Mouse (Mus musculus) 416B (cell line): Measurements from ENCODE around the gene Syce2.
A peak's percentile ranks its signal among the peaks of the same experiment; 100 is the strongest.
"Not testable (repeated sequence)": the region's sequence is repeated elsewhere in the genome, so short reads cannot be mapped to it uniquely, and the experiment has no call there.

ENCODE experiments used
- DNase-seq: peaks from one replicate; pipeline ENCODE4 v3.0.0; 2011; ENCODE audit warnings: low read depth

The Syce2 gene

DNA sequence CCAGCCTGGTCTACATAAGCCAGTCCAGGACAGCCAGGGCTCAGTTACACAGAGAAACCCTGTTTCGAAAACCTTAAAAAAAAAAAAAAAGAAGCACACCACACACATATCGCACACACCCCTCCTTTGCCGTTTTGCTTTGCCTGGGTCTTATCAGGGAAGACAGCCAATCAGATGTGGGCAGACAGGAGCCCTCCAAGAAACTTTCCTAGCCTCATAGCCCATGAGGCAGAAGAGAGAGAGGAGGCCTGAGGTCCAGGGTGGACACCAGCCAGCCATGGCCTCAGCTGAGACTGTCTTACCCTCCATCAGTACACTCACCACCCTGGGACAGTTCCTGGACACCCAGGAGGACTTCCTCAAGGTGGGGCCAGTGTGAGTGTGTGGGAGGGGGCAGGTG, 29.8 kb downstream of the Syce2 start, which contains the start of gene Klf1:
TSS of gene Klf1 (plus strand) at position 177 of the 400 bp plus-strand sequence.
- DNase-seq = peak; percentile 32

DNA sequence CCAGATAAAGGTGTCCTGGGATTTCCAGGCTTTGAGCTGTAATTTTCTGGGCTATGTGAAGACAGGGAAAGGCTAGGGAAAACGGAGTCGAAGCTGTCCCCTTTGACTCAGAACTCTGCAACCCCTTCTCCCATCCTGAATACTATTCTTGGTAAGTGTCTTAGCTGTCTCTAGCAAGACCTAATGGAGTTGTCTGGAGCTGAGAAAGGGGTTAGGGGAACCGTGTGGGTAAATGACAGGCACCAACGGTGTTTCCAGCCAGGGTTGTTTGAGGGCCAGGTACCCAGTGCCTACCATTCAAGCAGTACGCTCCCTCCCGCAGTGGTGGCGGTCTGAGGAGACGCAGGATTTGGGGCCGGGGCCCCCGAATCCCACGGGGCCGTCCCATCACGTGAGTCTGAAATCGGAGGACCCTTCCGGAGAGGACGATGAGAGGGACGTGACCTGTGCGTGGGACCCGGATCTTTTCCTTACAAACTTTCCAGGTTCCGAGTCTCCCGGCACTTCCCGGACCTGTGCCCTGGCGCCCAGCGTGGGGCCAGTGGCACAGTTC, 30.5 kb downstream of the Syce2 start:
- no peak for DNase-seq

DNA sequence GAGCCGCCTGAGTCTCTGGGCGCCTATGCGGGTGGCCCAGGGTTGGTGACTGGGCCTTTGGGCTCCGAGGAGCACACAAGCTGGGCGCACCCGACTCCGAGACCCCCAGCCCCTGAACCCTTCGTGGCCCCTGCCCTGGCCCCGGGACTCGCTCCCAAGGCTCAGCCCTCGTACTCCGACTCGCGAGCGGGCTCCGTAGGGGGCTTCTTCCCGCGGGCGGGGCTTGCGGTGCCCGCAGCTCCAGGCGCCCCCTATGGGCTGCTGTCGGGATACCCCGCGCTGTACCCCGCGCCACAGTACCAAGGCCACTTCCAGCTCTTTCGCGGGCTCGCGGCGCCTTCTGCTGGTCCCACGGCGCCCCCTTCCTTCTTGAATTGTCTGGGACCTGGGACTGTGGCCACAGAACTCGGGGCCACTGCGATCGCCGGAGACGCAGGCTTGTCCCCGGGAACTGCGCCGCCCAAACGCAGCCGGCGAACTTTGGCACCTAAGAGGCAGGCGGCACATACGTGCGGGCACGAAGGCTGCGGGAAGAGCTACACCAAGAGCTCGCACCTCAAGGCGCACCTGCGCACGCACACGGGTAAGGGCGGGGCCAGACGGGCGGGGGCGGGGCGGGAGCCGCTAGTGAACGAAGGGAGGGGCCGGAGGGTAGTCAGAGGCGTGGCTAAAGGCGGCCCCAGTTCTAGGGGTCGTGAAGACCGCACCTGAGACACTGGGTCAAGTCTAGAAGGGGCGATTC, 31.2 kb downstream of the Syce2 start:
- peak; percentile 95 for DNase-seq

DNA sequence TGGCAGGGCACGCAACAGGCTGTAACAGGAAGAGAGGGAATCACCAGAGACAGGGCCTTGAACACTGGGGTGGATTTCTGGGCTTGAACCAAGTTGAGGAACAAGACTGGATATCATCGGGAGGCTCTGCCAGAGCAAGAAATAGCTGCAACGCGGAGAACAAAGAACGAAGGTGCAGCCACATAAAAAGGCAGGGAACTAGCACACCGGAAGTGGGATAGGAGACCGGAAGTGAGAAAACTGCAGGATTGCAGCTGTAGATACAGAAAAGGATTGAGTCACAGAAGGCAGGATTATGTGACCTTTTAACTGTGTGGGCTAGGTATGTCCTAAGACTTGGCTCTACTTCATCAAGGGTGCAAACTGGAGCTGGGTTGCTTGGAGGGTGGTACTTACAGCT, 32.4 kb downstream of the Syce2 start:
- peak; percentile 57 for DNase-seq

DNA sequence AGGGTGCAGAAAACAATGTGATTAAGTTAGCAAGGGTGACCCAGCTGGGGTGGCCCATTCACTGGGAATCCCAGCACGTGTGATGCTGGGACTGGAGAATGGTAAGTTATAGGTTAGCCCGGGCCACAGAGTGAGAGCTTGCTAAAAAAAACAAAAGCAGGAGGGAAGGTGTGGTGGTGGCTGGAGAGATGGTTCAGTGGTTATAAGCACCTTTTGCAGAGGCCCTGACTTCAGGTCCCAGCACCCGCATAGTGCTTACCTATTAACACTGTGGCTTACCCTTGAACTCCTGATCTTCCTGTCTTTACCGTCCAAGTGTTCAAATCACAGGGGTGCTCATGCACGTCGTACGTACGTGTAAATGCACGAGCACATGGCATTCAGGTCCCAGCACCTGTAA, 35.1 kb downstream of the Syce2 start:
- no peak for DNase-seq

DNA sequence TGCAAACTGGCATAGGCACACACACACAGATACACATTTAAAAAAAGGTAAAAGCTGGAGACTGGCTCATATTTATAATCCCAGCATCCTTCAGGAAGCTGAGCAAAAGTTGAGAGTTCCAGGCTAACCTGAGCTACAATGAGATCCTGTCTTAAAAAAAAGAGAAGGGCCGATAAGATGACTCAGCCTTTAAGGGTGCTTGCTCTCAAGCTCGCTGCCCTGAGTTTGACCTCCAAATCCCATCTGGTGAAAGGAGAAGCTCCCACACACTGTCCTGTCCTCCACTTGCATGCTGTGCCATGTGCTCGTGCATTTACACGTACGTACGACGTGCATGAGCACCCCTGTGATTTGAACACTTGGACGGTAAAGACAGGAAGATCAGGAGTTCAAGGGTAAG, 35.6 kb downstream of the Syce2 start:
- peak; percentile 39 for DNase-seq

DNA sequence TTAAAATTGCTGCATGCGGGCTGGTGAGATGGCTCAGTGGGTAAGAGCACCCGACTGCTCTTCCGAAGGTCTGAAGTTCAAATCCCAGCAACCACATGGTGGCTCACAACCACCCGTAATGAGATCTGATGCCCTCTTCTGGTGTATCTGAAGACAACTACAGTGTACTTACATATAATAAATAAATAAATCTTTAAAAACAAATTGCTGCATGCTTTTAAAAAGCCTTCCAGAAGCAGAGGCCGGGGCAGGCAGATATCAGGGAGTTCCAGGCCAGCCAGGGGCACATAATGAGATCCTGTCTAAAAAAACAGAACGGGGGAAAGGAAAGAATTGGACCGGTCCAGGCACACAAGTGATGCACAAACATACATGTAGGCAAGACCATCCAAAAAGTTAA, 36.1 kb downstream of the Syce2 start:
- not testable (repeated sequence) for DNase-seq

DNA sequence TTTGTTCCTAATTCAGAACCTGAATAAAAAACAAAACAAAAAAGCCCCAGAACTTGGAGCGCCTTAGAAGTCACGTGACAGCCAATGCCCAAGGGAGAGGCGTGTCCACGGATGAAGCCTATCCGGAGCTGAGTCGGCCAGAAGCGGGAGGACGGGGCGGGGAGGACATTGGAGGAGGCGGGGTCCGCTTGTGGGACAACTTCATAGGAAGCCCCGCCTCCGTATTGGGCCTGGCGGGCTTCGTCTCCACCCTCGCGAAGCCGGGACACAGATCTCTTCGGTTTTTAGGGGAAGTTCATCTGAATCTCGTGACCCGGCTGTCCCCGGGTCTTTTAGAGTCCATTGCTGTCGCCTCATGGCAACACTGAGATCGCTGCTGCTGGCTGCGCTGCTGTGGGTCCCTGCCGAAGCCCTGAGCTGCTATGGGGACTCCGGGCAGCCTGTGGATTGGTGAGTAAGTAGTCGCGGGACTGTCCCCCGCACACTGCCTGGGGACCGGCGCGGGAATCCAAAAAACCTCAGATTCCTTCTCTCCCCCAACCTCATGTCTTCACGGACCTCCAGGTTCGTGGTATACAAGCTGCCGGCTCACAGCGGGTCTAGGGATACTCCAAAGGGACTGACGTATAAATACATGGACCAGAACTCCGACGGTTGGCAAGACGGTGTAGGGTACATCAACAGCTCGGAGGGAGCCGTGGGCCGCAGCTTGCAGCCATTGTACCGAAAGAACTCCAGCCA, 36.7 kb downstream of the Syce2 start, which contains the start of gene Dnase2a:
TSS of gene Dnase2a (plus strand) at position 140 of the 741 bp plus-strand sequence.
- peak; percentile 99 for DNase-seq

DNA sequence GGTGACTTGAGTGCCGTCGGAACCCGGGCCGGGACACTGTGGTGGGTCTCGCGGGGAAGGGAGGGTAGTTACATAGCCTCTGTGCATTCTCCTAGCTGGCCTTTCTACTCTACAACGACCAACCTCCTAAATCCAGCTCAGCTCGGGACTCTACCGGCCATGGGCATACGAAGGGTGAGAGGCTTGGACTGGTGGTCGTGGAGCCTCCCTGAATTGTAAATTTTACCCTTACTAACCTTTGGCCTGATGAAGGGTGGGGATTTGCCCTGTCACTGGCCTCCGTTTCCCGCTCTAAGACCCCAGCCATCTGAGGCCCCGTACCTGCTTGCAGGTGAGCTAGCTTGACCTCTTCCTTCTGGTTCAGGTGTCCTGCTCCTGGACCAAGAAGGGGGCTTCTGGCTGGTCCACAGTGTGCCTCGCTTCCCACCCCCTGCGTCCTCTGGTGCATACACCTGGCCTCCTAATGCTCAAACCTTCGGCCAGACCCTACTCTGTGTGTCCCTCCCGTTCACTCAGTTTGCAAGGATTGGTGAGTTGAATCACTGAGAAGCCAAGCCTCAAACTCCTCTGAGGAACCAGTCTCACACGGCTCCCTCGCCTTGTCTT, 37.4 kb downstream of the Syce2 start:
- DNase-seq = no peak

DNA sequence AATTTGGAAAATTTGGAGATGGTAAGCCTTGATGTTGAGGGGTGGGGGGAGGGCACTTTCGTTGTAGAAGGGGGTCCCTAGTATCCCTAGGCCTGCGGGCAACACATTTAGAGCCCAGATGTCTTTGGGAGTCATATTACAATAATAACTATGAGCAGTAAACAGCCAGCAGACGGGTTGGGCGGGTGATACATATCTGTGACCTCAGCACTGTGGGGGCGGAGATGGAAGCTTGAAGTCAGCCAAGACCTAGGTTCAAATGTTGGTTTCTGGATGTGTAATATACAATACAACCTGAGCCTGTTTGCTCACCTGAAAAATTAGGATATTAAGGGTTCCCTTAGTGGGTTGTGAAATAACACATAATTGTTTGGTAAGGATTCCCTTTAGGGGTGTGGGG, 38.0 kb downstream of the Syce2 start:
- DNase-seq = peak; percentile 46

DNA sequence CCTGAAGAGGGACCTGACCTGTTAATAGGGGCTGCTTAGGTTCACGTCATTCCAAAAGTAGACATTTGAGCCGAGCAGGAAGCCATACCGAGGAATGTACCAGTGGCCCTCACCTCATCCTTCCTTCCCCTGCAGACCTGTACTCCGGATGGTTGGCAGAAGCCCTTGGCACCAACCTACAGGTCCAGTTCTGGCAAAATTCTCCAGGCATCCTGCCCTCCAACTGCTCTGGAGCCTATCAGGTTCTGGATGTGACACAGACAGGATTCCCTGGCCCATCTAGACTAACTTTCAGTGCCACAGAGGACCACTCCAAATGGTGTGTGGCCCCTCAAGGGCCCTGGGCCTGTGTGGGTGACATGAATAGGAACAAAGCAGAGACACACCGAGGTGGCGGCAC, 38.6 kb downstream of the Syce2 start:
- no peak for DNase-seq

DNA sequence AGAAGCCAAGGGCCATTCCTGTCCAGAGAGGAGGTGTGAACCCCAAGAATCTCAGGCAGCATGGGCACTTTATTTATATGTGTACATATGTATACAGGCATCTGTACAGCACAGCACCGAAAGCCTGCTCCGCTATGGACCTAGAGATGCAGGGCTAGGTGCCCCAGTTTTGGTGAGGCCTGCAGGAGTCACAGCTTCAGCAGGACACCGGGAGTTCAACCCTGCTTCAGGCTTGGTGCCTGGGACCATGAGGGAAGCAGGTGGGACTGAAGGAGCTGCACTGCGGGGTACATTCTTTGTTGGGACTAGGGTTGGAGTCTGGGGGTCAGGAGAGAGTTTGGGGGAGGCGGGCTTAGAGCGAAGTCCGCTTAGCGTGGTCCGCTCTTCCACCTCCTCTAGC, 39.9 kb downstream of the Syce2 start:
- DNase-seq = no peak

DNA sequence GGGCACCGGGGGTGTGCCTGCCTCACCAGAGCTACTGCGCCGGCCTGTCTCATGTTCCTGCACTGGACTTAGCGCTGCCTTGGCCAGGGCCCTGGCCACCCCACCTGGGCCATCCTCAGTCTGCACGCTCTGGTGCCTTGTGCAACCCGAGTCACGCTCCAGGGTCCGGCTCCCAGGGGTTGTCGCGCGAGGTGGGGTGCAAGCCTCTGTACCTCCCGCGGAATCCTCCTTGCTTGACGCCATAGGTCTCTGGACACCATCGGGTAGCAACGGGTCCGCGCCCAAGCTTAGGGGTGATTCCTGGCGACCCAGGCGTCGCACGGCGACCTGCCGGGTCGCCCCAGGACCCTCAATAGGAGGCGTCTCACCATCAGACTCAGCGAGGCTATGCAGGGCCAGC, 40.5 kb downstream of the Syce2 start:
- no peak for DNase-seq

DNA sequence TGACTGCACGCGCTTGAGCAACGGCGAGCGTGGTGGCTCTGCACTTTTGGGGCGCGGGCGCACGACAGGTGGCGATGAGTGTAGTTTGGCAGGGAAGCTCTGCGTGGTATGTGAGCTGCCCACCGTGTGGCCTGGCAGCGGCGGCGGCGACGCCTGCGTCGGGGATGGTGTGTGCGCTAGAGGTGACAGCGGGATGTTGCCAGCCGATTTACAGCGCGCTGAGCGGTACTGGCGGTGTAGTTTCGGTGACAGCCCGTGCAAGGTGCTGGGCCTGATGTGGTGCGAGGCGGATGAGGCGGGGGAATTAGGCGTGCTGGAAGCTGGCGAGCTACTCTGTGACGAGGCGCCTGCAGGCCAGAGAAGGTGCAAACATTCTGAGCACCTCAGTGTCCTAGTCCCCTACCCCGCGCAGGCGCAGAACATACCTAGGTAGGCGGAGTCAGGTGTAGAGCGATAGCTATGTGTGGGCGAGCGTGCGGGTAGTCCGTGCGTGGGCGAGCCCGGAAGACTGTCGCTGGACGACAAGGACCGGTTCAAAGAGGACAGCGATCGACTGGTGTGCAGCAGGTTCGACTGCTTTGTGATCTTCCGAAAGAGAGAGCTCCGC, 41.1 kb downstream of the Syce2 start:
- DNase-seq = no peak

DNA sequence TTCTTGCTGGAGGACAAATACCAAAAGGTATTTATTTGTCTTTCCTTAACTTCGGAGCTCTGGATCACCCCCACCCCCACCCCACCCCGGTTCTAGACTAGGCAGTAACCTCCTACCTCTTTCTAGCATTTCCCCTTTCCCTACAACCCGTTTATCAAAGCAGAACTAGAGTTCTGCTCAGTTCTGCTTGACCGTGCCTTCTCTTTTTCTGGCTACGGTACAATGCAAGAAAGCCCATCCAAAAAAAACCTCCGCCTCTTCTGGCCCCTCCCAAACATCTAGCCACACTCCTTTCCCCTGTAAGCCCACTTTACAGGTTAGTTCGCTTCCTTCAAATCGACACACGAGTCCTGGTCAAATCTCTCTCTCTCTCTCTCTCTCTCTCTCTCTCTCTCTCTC, 41.6 kb downstream of the Syce2 start:
- no peak for DNase-seq

DNA sequence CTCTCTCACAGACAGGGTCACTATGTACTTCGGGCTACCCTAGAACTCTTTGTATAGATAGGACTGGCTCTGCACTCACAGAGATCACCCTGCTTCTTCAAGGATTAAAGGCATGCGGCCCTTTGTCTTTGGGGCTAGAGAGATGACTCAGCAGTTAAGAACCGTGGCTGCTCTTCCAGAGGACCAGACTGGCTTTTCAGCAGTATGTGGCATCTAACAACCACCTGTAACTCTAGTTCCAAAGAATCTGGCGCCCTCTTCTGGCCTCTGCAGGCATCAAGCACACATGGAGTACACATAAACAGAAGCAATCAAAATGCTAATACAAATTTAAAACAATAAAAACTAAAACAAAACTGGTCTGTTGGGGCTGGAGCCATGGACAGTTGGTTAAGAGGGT, 42.0 kb downstream of the Syce2 start:
- peak; percentile 66 for DNase-seq

DNA sequence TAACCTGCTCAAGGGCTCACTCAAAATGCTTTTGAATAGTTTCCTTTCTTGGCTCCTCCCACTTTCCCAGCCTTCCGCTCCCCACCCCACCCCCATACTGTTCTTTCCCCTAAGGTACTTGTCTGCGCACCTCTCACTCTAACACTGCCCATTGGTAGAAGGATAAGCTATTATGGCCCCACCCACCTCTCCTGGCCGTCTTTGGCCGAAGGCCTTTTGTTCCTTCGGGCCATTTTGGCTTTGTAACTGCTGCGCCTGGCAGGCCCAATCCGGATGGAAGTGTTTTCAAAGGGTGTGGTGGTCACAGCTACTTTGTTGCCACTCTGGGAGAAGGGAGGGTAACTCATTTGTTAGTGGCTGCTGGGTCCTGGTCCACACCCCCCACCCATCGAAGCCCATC, 43.4 kb downstream of the Syce2 start:
- no peak for DNase-seq

DNA sequence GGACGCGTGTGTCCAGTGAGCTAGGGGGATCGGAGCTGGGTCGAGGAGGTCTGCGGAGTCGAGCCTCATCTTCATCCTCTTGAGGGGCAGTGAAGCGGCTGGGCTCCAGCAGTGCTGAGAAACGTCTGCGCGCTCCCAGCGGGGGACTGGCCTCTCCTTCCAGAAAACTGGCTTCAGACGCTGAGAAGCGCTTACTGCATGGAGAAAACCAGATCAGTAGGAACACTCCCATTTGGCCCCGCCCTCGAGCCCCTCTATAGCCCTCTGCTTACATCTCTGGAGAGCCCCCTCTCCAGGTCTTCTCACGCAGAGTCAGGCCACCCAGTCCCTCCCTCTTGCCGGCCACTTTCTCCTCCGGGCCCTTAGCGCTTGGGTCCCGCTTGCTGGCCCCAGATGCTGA, 45.9 kb downstream of the Syce2 start:
- DNase-seq = no peak

DNA sequence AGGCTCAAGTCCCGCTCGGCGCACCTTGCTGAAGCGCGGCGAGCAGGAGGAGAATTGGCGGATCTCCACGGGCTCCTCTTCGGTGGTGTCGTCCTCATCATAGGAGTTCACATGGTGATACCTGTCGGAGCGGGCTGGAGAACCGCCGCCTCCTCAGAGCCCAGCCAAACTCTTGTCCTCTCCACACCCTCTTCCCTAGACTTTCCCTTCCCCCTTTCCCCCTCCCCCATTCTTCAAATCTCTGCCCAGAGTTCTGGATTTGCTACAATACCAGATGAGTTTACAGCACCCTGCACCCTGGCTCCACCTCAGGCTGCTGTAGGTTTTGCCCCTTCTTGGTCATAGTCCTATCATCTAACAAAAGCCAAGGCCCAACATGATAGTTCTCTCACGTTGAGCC, 46.7 kb downstream of the Syce2 start:
- DNase-seq = no peak

DNA sequence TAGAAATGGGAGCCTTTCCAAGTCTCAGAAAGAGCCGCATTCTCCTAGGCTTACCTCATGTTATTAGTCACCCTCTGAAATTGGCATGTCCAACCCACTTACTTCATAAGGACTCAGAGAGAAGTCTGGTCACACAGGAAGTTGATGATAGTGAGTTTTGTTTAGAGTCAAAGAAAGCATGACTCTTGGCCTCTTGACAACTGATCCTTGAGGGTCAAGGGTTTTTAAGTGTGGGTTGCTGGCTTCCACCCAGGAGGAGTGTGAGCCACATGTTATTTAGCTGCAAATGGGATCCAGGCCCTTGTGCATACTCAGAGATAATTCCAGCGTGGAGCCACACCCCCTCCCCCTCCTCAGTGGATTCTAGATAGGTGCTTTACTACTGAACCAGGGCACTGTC, 49.7 kb downstream of the Syce2 start:
- DNase-seq = peak; percentile 52

DNA sequence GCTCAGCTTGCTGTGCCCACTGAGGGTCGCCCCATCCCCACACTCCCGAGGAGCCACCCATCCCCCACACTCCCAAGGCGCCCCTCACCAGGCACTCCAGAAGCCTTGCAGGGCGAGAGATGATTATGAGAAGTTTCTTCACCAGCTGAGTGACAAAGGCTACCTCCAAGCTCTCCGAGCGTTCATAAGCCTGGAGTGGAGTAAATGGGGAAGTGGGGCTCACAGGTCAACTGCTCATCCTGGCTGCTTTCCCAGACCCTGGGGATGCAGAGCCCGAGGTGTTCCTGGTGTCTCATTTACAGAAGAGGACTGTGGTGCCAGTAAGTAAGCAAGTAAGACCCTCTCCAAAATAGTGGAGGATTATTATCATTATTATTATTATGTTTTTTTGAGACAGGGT, 53.6 kb downstream of the Syce2 start:
- no peak for DNase-seq

DNA sequence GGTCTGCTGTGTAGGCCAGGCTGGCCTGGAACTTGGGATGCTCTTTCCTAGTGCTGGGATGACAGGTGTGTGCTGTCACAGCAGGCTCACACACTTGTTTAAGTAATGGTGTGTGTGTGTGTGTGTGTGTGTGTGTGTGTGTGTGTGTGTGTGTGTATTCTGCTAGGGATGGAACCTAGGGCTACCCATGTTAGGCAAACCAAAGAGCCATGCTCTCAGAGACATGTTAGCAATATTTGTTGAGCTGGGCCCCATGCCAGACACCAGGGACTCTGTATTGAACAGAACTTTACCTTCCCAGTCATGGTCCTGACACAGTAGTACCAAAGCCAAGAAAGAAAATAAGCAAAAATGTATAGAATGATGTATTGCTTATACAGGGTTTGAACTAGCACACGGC, 55.6 kb downstream of the Syce2 start:
- DNase-seq = no peak
